Mouse (Mus musculus) bone marrow macrophage, adult 2 months (primary cell): ENCODE data around the gene Pmis2.

ENCODE experiments used
- CTCF ChIP-seq: IDR thresholded peaks from 2 replicates; pipeline ENCODE4 v1.5.1; 2012; ENCODE audit warnings: low read depth, mild to moderate bottlenecking, low read length, moderate library complexity
- POLR2A ChIP-seq: IDR thresholded peaks from 2 replicates; pipeline ENCODE4 v1.6.1; 2012; ENCODE audit warnings: mild to moderate bottlenecking, low read depth, low read length, borderline replicate concordance

GRCm38 (mm10) chr7:30636395-30636794, 35.0 kb downstream of the Pmis2 start:
- no peak for TF ChIP-seq POLR2A
- TF ChIP-seq CTCF = no peak
